Mouse (Mus musculus): Measurements from ENCODE around the gene Pik3cd. TPM values are rescaled to one million over a fixed set of nuclear protein-coding genes. Genes with fewer than 3 reads are reported as not detected.
"Not testable (repeated sequence)": the region's sequence is repeated elsewhere in the genome, so short reads cannot be mapped to it uniquely, and the experiment has no call there.

The Pik3cd gene
- polyA plus RNA-seq, 1 experiment from 2014 or later, result 5.1 TPM

- no peak overlapping the region for H3K27ac ChIP-seq (ENCODE audit: low read length)
- 47% methylated on average over 1 of the region's 1 CpGs for WGBS
- no peaks in the 10 kb centered on the region for H3K9me3 ChIP-seq (replicated peaks; ENCODE audit: control insufficient read depth, low read length)
- peaks cover 19% of the 10 kb centered on the region for H3K36me3 ChIP-seq (ENCODE audit: control insufficient read depth, insufficient read depth, low read length)
- ATAC-seq (ENCODE audit: insufficient read depth, low FRiP score), result no peak
- H3K27me3 ChIP-seq (ENCODE audit: control insufficient read depth, insufficient read depth, low read length), result no peaks in the 10 kb centered on the region
- H3K9ac ChIP-seq (ENCODE audit: low read length), result no peak overlapping the region
- no peaks in the 10 kb centered on the region for H3K4me1 ChIP-seq (ENCODE audit: control insufficient read depth, insufficient read depth, low read length)
- H3K4me2 ChIP-seq (ENCODE audit: low read depth, low read length), result no peak overlapping the region
- no peak overlapping the region for H3K4me3 ChIP-seq (replicated peaks; ENCODE audit: low read length)
These were observed 68.2 kb downstream of the Pik3cd start for GRCm38 (mm10) chr4:149634157-149634556.

- WGBS, result 82% methylated on average over 9 of the region's 9 CpGs
- H3K4me1 ChIP-seq (ENCODE audit: control insufficient read depth, insufficient read depth, low read length), result no peaks in the 10 kb centered on the region
- H3K9ac ChIP-seq (ENCODE audit: low read length), result no peak overlapping the region
- peaks cover 19% of the 10 kb centered on the region for H3K36me3 ChIP-seq (ENCODE audit: control insufficient read depth, insufficient read depth, low read length)
- no peak overlapping the region for H3K27ac ChIP-seq (ENCODE audit: low read length)
- no peaks in the 10 kb centered on the region for H3K9me3 ChIP-seq (replicated peaks; ENCODE audit: control insufficient read depth, low read length)
- H3K4me2 ChIP-seq (ENCODE audit: low read depth, low read length), result no peak overlapping the region
- no peak for ATAC-seq (ENCODE audit: insufficient read depth, low FRiP score)
- H3K27me3 ChIP-seq (ENCODE audit: control insufficient read depth, insufficient read depth, low read length), result no peaks in the 10 kb centered on the region
- H3K4me3 ChIP-seq (replicated peaks; ENCODE audit: low read length), result no peak overlapping the region
These were observed 69.6 kb downstream of the Pik3cd start for GRCm38 (mm10) chr4:149632670-149633307.

GRCm38 (mm10) chr4:149628810-149629209, 73.6 kb downstream of the Pik3cd start:
- H3K27ac ChIP-seq (ENCODE audit: low read length), result no peak overlapping the region
- no peaks in the 10 kb centered on the region for H3K27me3 ChIP-seq (ENCODE audit: control insufficient read depth, insufficient read depth, low read length)
- no peaks in the 10 kb centered on the region for H3K9me3 ChIP-seq (replicated peaks; ENCODE audit: control insufficient read depth, low read length)
- WGBS, result 57% methylated on average over 9 of the region's 9 CpGs
- no peak overlapping the region for H3K4me3 ChIP-seq (replicated peaks; ENCODE audit: low read length)
- H3K4me2 ChIP-seq (ENCODE audit: low read depth, low read length), result no peak overlapping the region
- H3K36me3 ChIP-seq (ENCODE audit: control insufficient read depth, insufficient read depth, low read length), result peaks cover 8% of the 10 kb centered on the region; the same call in 1 of the 2 replicates
- H3K9ac ChIP-seq (ENCODE audit: low read length), result no peak overlapping the region
- no peak for ATAC-seq (ENCODE audit: insufficient read depth, low FRiP score)
- H3K4me1 ChIP-seq (ENCODE audit: control insufficient read depth, insufficient read depth, low read length), result no peaks in the 10 kb centered on the region

GRCm38 (mm10) chr4:149628372-149628771, 74.0 kb downstream of the Pik3cd start:
- no peak overlapping the region for H3K27ac ChIP-seq (ENCODE audit: low read length)
- no peak overlapping the region for H3K4me2 ChIP-seq (ENCODE audit: low read depth, low read length)
- ATAC-seq (ENCODE audit: insufficient read depth, low FRiP score), result no peak
- no peaks in the 10 kb centered on the region for H3K27me3 ChIP-seq (ENCODE audit: control insufficient read depth, insufficient read depth, low read length)
- H3K9ac ChIP-seq (ENCODE audit: low read length), result no peak overlapping the region
- no peaks in the 10 kb centered on the region for H3K4me1 ChIP-seq (ENCODE audit: control insufficient read depth, insufficient read depth, low read length)
- WGBS, result 73% methylated on average over 10 of the region's 10 CpGs
- H3K9me3 ChIP-seq (replicated peaks; ENCODE audit: control insufficient read depth, low read length), result no peaks in the 10 kb centered on the region
- peaks cover 3% of the 10 kb centered on the region; the same call in 1 of the 2 replicates for H3K36me3 ChIP-seq (ENCODE audit: control insufficient read depth, insufficient read depth, low read length)
- no peak overlapping the region for H3K4me3 ChIP-seq (replicated peaks; ENCODE audit: low read length)

- ATAC-seq (ENCODE audit: insufficient read depth, low FRiP score), result no peak
- WGBS, result 76% methylated on average over 17 of the region's 17 CpGs
- Histone ChIP-seq H3K9ac (ENCODE audit: low read length) (no peak overlapping the region), H3K9me3 (replicated peaks; ENCODE audit: control insufficient read depth, low read length) (no peaks in the 10 kb centered on the region), H3K27me3 (ENCODE audit: control insufficient read depth, insufficient read depth, low read length) (no peaks in the 10 kb centered on the region), H3K4me2 (ENCODE audit: low read depth, low read length) (no peak overlapping the region), H3K4me3 (replicated peaks; ENCODE audit: low read length) (no peak overlapping the region), H3K4me1 (ENCODE audit: control insufficient read depth, insufficient read depth, low read length) (no peaks in the 10 kb centered on the region), H3K36me3 (ENCODE audit: control insufficient read depth, insufficient read depth, low read length) (no peaks in the 10 kb centered on the region), H3K27ac (ENCODE audit: low read length) (no peak overlapping the region)
These were observed 75.6 kb downstream of the Pik3cd start for GRCm38 (mm10) chr4:149626809-149627208.

GRCm38 (mm10) chr4:149623711-149624110, 78.7 kb downstream of the Pik3cd start:
- ATAC-seq (ENCODE audit: insufficient read depth, low FRiP score), result no peak
- Histone ChIP-seq H3K9ac (ENCODE audit: low read length) (no peak overlapping the region), H3K9me3 (replicated peaks; ENCODE audit: control insufficient read depth, low read length) (no peaks in the 10 kb centered on the region), H3K4me1 (ENCODE audit: control insufficient read depth, insufficient read depth, low read length) (no peaks in the 10 kb centered on the region), H3K4me2 (ENCODE audit: low read depth, low read length) (no peak overlapping the region), H3K4me3 (replicated peaks; ENCODE audit: low read length) (no peak overlapping the region), H3K27ac (ENCODE audit: low read length) (no peak overlapping the region), H3K27me3 (ENCODE audit: control insufficient read depth, insufficient read depth, low read length) (no peaks in the 10 kb centered on the region), H3K36me3 (ENCODE audit: control insufficient read depth, insufficient read depth, low read length) (no peaks in the 10 kb centered on the region)
- 76% methylated on average over 5 of the region's 5 CpGs for WGBS

GRCm38 (mm10) chr4:149621286-149621685, 81.1 kb downstream of the Pik3cd start:
- H3K27ac ChIP-seq (ENCODE audit: low read length), result no peak overlapping the region
- H3K4me3 ChIP-seq (replicated peaks; ENCODE audit: low read length), result no peak overlapping the region
- no peak overlapping the region for H3K9ac ChIP-seq (ENCODE audit: low read length)
- ATAC-seq (ENCODE audit: insufficient read depth, low FRiP score), result no peak
- H3K36me3 ChIP-seq (ENCODE audit: control insufficient read depth, insufficient read depth, low read length), result no peaks in the 10 kb centered on the region
- H3K4me1 ChIP-seq (ENCODE audit: control insufficient read depth, insufficient read depth, low read length), result no peaks in the 10 kb centered on the region
- no peaks in the 10 kb centered on the region for H3K9me3 ChIP-seq (replicated peaks; ENCODE audit: control insufficient read depth, low read length)
- H3K4me2 ChIP-seq (ENCODE audit: low read depth, low read length), result no peak overlapping the region
- 72% methylated on average over 4 of the region's 4 CpGs for WGBS
- H3K27me3 ChIP-seq (ENCODE audit: control insufficient read depth, insufficient read depth, low read length), result no peaks in the 10 kb centered on the region

- Histone ChIP-seq H3K9ac (ENCODE audit: low read length) (no peak overlapping the region), H3K9me3 (replicated peaks; ENCODE audit: control insufficient read depth, low read length) (no peaks in the 10 kb centered on the region; the same call in 1 of the 2 replicates), H3K4me1 (ENCODE audit: control insufficient read depth, insufficient read depth, low read length) (no peaks in the 10 kb centered on the region), H3K27me3 (ENCODE audit: control insufficient read depth, insufficient read depth, low read length) (no peaks in the 10 kb centered on the region), H3K4me2 (ENCODE audit: low read depth, low read length) (no peak overlapping the region), H3K27ac (ENCODE audit: low read length) (no peak overlapping the region), H3K4me3 (replicated peaks; ENCODE audit: low read length) (no peak overlapping the region), H3K36me3 (ENCODE audit: control insufficient read depth, insufficient read depth, low read length) (peaks cover 2% of the 10 kb centered on the region)
- 47% methylated on average over 8 of the region's 8 CpGs for WGBS
- no peak for ATAC-seq (ENCODE audit: insufficient read depth, low FRiP score)
These were observed 82.4 kb downstream of the Pik3cd start for GRCm38 (mm10) chr4:149619988-149620387.

GRCm38 (mm10) chr4:149616999-149617398, 85.4 kb downstream of the Pik3cd start:
- 86% methylated on average over 3 of the region's 3 CpGs for WGBS
- H3K4me1 ChIP-seq (ENCODE audit: control insufficient read depth, insufficient read depth, low read length); ATAC-seq (ENCODE audit: insufficient read depth, low FRiP score); H3K27me3 ChIP-seq (ENCODE audit: control insufficient read depth, insufficient read depth, low read length); H3K36me3 ChIP-seq (ENCODE audit: control insufficient read depth, insufficient read depth, low read length); H3K4me3 ChIP-seq (replicated peaks; ENCODE audit: low read length); H3K27ac ChIP-seq (ENCODE audit: low read length); H3K4me2 ChIP-seq (ENCODE audit: low read depth, low read length); H3K9ac ChIP-seq (ENCODE audit: low read length); H3K9me3 ChIP-seq (replicated peaks; ENCODE audit: control insufficient read depth, low read length): not testable (repeated sequence)

Measured in stomach, embryonic 16.5 days (tissue).